Mouse (Mus musculus): Measurements from ENCODE around the gene Trim2. TPM values are rescaled to one million over a fixed set of nuclear protein-coding genes. Genes with fewer than 3 reads are reported as not detected.

The Trim2 gene
- polyA plus RNA-seq, 1 experiment: 0.53 TPM

DNA sequence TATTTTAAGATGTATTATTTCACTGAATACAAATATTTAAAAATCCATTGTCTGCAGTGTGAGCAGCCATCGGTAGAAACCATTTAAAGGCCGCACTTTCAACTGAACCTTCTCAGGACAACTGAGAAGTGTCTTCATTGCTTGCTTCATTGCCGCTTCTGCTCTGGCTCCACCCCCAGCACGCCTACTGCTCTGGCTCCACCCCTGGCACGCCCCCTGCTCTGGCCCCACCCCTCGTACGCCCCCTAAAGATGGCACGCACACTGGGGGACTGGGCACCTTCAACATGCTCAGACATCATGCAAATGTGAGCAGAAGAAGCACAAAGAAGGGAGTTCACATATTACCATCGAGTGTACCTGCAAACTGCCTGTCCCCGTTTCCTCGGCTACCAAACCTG lies 134.3 kb downstream of the Trim2 start:
- no peaks in the 10 kb centered on the region for H3K27me3 ChIP-seq (ENCODE audit: control insufficient read depth, insufficient read depth, low read length)
- H3K27ac ChIP-seq (ENCODE audit: control insufficient read depth, insufficient read depth, low read depth, low read length): no peak overlapping the region
- H3K4me3 ChIP-seq (ENCODE audit: control insufficient read depth, low read depth, low read length): no peak overlapping the region
- TF ChIP-seq POLR2A (IDR thresholded peaks at IDR 0.05; ENCODE audit: control insufficient read depth, low read depth, low read length): no peak
- TF ChIP-seq CTCF (IDR thresholded peaks at IDR 0.05; ENCODE audit: control insufficient read depth, insufficient read depth, insufficient replicate concordance, low read depth, low read length): no peak
- no peaks in the 10 kb centered on the region for H3K36me3 ChIP-seq (ENCODE audit: control insufficient read depth, insufficient read depth, low read length)
- H3K4me1 ChIP-seq (ENCODE audit: control insufficient read depth, insufficient read depth, low read length): no peaks in the 10 kb centered on the region

DNA sequence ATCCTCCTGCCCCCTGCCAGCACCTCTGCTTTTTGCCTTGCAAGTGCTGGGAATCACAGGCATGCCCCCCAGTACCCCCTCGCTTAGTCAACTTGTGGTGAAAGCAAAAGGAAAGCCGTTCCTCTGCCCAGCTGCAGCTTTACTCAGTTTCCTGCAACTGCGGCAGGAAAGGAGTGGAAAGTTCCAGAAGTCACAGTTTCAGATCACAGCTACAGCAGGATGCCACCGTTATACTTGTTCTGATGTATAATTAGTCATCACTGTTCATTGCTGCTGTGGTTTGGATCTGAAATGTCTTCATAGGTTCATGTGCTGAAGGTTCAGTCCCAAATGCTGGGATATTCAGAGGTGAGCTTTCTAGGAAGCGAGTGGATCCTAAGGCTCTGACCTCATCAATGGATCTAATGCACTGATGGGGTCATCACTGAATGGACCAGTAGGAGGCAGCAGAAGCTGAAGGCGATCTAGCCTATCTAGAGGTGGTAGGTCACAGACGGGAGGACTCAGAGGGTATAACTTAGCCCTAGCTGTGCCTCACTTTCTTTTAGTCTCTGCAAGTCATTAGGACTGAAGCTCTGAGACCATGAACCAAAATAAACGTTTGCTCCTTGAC lies 137.2 kb downstream of the Trim2 start:
- no peaks in the 10 kb centered on the region for H3K27me3 ChIP-seq (ENCODE audit: control insufficient read depth, insufficient read depth, low read length)
- H3K4me3 ChIP-seq (ENCODE audit: control insufficient read depth, low read depth, low read length): no peak overlapping the region
- no peaks in the 10 kb centered on the region for H3K4me1 ChIP-seq (ENCODE audit: control insufficient read depth, insufficient read depth, low read length)
- no peaks in the 10 kb centered on the region for H3K36me3 ChIP-seq (ENCODE audit: control insufficient read depth, insufficient read depth, low read length)
- no peak for TF ChIP-seq POLR2A (IDR thresholded peaks at IDR 0.05; ENCODE audit: control insufficient read depth, low read depth, low read length)
- no peak for TF ChIP-seq CTCF (IDR thresholded peaks at IDR 0.05; ENCODE audit: control insufficient read depth, insufficient read depth, insufficient replicate concordance, low read depth, low read length)
- no peak overlapping the region for H3K27ac ChIP-seq (ENCODE audit: control insufficient read depth, insufficient read depth, low read depth, low read length)

DNA sequence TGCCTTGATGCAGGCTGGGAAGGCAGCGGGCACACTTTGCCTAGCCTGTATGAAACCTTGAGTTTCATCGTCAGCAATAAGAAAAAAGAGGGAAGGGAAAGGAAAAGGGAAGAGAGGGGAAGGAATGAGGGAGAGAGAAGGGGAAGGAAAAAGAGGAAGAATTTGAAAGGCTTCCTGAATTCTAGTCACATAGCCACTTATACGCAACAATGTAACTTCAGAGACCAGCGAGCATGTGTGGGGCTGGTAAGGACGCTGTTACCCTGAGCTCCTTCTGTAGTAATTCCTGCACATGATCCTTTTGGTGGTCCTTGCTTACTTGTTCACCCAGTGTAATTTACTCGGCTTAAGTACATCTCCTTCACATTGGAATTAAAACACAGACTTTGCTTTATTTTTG lies 137.7 kb downstream of the Trim2 start:
- Histone ChIP-seq H3K36me3 (ENCODE audit: control insufficient read depth, insufficient read depth, low read length) (no peaks in the 10 kb centered on the region), H3K27me3 (ENCODE audit: control insufficient read depth, insufficient read depth, low read length) (no peaks in the 10 kb centered on the region)

DNA sequence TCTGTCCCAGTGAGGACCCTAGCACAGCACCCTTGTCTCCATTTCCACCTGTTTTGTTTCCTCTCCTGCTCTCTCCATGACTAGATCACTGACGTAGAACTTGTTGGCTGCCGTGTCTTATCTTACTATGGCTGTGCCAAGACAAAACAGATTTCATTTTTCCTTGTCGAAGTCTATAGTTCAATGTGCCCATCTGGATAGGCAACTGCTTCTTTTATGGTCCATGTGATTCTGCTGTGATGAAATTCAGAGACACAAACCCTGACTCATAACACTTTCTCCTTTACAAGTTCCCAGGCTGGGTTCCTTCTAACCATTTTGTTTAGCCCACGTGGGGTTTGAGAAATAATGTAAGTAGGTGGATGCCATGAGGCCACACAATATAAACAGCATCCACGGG lies 140.6 kb downstream of the Trim2 start:
- TF ChIP-seq CTCF (IDR thresholded peaks at IDR 0.05; ENCODE audit: control insufficient read depth, insufficient read depth, insufficient replicate concordance, low read depth, low read length) (no peak), POLR2A (IDR thresholded peaks at IDR 0.05; ENCODE audit: control insufficient read depth, low read depth, low read length) (no peak)
- Histone ChIP-seq H3K4me1 (ENCODE audit: control insufficient read depth, insufficient read depth, low read length) (no peaks in the 10 kb centered on the region), H3K36me3 (ENCODE audit: control insufficient read depth, insufficient read depth, low read length) (no peaks in the 10 kb centered on the region), H3K27ac (ENCODE audit: control insufficient read depth, insufficient read depth, low read depth, low read length) (no peak overlapping the region; the same call in 1 of the 2 replicates), H3K4me3 (ENCODE audit: control insufficient read depth, low read depth, low read length) (no peak overlapping the region), H3K27me3 (ENCODE audit: control insufficient read depth, insufficient read depth, low read length) (no peaks in the 10 kb centered on the region)

More for the DNA sequence above, 137.7 kb downstream of the Trim2 start:
- H3K4me3 ChIP-seq (ENCODE audit: control insufficient read depth, low read depth, low read length): no peak overlapping the region
- TF ChIP-seq CTCF (IDR thresholded peaks at IDR 0.05; ENCODE audit: control insufficient read depth, insufficient read depth, insufficient replicate concordance, low read depth, low read length) (no peak), POLR2A (IDR thresholded peaks at IDR 0.05; ENCODE audit: control insufficient read depth, low read depth, low read length) (no peak)
- H3K27ac ChIP-seq (ENCODE audit: control insufficient read depth, insufficient read depth, low read depth, low read length): no peak overlapping the region
- no peaks in the 10 kb centered on the region for H3K4me1 ChIP-seq (ENCODE audit: control insufficient read depth, insufficient read depth, low read length)

DNA sequence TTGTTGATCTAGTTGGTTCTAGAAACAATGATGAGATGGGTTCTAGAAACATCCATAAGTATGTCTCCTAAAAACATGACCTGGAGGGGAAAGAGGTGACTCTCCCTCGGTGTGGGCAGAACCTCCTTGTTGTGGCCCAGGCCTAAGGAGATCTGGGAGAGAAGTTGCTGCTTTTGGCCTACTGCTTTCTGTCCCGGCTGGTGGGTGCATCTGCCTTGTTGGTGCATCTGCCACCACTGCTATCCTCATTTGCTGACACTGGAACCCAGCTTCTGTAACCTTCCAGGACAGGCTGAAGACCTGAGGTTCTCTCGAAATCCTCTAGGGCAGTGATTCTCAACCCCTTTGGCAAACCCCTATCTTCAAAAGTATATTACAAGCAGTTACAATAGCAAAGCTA lies 141.3 kb downstream of the Trim2 start:
- Histone ChIP-seq H3K27ac (ENCODE audit: control insufficient read depth, insufficient read depth, low read depth, low read length) (no peak overlapping the region), H3K4me3 (ENCODE audit: control insufficient read depth, low read depth, low read length) (no peak overlapping the region), H3K27me3 (ENCODE audit: control insufficient read depth, insufficient read depth, low read length) (no peaks in the 10 kb centered on the region), H3K36me3 (ENCODE audit: control insufficient read depth, insufficient read depth, low read length) (no peaks in the 10 kb centered on the region), H3K4me1 (ENCODE audit: control insufficient read depth, insufficient read depth, low read length) (no peaks in the 10 kb centered on the region)
- TF ChIP-seq POLR2A (IDR thresholded peaks at IDR 0.05; ENCODE audit: control insufficient read depth, low read depth, low read length) (no peak), CTCF (IDR thresholded peaks at IDR 0.05; ENCODE audit: control insufficient read depth, insufficient read depth, insufficient replicate concordance, low read depth, low read length) (no peak)

DNA sequence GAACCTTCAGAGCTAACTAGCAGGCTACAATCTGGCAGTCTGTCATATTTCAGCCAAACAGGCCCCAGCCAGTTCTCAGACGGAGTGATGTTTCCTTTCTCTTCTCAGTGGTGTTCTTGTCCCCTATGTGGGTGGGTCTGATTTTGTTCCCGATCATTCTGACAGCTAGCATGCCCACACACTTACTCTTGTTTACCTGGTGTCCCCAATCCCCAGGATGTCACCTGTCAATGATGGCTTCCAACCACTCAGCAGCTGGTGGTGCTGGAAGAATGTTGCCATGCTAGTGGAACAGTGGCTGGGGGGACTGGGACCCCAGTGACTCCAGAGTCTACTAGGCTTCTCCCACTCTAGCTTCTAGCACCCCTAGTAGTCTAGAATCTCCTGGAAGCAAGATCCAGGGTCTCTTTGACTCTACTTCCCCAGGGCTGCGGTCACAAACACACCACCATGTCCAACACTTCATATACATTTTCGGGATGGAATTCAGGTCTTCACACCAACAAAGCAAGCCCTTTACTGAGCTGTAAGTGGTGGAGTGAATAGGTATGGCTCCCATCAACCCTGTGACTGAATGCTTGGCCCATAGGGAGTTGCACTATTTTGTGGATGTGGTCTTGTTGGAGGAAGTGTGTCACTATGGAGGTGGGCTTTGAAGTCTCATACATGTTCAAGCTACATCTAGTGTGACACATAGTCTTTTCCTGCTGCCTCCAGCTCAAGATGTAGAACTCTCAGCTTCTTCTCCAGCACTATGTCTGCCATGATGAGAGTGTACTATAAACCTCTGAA lies 148.9 kb downstream of the Trim2 start:
- no peaks in the 10 kb centered on the region for H3K27me3 ChIP-seq (ENCODE audit: control insufficient read depth, insufficient read depth, low read length)
- H3K27ac ChIP-seq (ENCODE audit: control insufficient read depth, insufficient read depth, low read depth, low read length): no peak overlapping the region
- no peak for TF ChIP-seq POLR2A (IDR thresholded peaks at IDR 0.05; ENCODE audit: control insufficient read depth, low read depth, low read length)
- no peak for TF ChIP-seq CTCF (IDR thresholded peaks at IDR 0.05; ENCODE audit: control insufficient read depth, insufficient read depth, insufficient replicate concordance, low read depth, low read length)
- no peak overlapping the region for H3K4me3 ChIP-seq (ENCODE audit: control insufficient read depth, low read depth, low read length)
- no peaks in the 10 kb centered on the region for H3K36me3 ChIP-seq (ENCODE audit: control insufficient read depth, insufficient read depth, low read length)
- peaks cover 2% of the 10 kb centered on the region; the same call in 1 of the 2 replicates for H3K4me1 ChIP-seq (ENCODE audit: control insufficient read depth, insufficient read depth, low read length)

DNA sequence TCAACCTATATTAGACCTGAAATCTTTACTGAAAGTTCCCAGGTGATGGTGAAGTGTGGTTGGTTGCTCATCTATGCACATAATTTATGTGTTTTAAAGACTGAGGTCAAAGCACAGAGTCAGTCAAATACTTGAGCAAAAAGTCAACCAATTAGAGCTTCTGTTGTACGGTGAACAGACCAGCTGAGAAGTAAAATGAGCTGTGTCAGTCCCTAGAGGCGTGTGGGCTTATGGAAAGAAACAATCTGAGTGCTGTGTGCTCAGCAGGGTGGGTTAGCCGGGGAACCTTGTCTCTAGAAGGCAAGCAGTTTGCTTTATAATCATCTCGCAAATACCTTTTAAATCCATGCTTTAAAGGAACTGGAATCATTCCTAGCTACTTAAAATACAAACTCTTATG lies 149.7 kb downstream of the Trim2 start:
- TF ChIP-seq CTCF (IDR thresholded peaks at IDR 0.05; ENCODE audit: control insufficient read depth, insufficient read depth, insufficient replicate concordance, low read depth, low read length) (no peak), POLR2A (IDR thresholded peaks at IDR 0.05; ENCODE audit: control insufficient read depth, low read depth, low read length) (no peak)
- Histone ChIP-seq H3K4me3 (ENCODE audit: control insufficient read depth, low read depth, low read length) (no peak overlapping the region), H3K36me3 (ENCODE audit: control insufficient read depth, insufficient read depth, low read length) (no peaks in the 10 kb centered on the region), H3K4me1 (ENCODE audit: control insufficient read depth, insufficient read depth, low read length) (peaks cover 2% of the 10 kb centered on the region; the same call in 1 of the 2 replicates), H3K27ac (ENCODE audit: control insufficient read depth, insufficient read depth, low read depth, low read length) (no peak overlapping the region), H3K27me3 (ENCODE audit: control insufficient read depth, insufficient read depth, low read length) (no peaks in the 10 kb centered on the region)

All from testis, adult 2 months (tissue).